Mouse (Mus musculus) heart, postnatal 10 days (tissue): ENCODE measurements around the gene Zfp512b. TPM values are rescaled to one million over a fixed set of nuclear protein-coding genes. Genes with fewer than 3 reads are reported as not detected.

Experiments used
- DNase-seq, 2 experiments: peaks; one replicate each; pipeline ENCODE4 v3.0.0; 2021
- intact Hi-C: fragments of 180-260 bp; cut with DNase I; formaldehyde crosslinking; loops from one replicate; pipeline ENCODE4 v1.15.1; 2025
- microRNA-seq, 2 experiments: library from miRNA; unstranded; fragments of <30 nt; microRNA quantifications; one replicate each; pipeline ENCODE4 v1.2.0; 2022
- total RNA-seq, 2 experiments: library from RNA; stranded (reverse); gene quantifications; 2 replicates each; pipeline ENCODE4 v1.2.3; 2021

Zfp512b gene
- total RNA-seq, 2 experiments from 2014 or later, result 31.2 to 39.5 TPM

DNA sequence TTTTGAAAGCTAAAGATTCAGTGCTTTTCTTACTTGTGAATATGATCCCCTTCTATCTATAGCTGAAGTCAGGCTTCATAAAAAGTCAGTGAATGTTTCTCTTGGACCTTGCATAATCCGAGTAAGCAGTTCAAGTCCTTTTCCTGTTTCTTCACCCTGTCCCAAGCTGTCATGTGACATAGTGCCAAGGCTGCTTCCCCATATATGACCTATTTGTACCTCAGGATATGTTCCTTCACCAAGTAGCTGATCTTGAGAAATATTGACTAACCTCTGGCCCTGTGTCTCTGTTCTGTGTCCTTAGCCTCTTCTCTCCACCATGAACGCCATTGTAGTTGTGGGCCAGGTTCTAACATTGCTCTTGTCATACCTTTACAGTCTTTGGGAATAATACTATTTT, 56.2 kb downstream of the Zfp512b start:
- intact Hi-C loops, result no loop called here

DNA sequence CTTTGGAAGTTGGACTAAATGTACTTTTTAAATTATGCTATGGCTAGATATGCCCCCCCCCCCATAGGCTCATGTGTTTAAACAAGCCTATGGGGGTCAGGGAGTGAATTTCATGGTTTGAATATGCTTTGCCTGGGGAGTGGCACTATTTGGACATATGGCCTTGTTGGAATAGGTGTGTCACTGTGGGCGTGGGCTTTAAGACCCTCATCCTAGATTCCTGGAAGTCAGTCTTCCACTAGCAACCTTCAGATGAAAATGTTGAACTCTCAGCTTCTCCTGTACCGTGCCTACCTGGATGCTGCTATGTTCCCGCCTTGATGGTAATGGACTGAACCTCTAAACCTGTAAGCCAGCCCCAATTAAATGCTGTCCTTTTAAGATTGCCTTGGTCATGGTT, 60.0 kb downstream of the Zfp512b start:
- intact Hi-C loops, result no loop called here

More for the DNA sequence above, 56.2 kb downstream of the Zfp512b start:
- DNase-seq, result no peak

More for the DNA sequence above, 60.0 kb downstream of the Zfp512b start:
- DNase-seq, result no peak

Small RNA genes within 50 kb of the gene (microRNA-seq; reads per million reads assigned to microRNA genes)
- gene Mir7006, result 0 reads per million in 2 experiments

Other genes with a start within 250 kb of the Zfp512b start
- gene Zgpat, start 227.9 kb downstream of the Zfp512b start, total RNA-seq, result 10 to 100 TPM; 19.6 to 19.7 TPM
- gene Arfrp1, start 227.4 kb downstream of the Zfp512b start, total RNA-seq, result 10 to 100 TPM; 38.3 to 40.4 TPM
- gene Lime1, start 212.7 kb downstream of the Zfp512b start, total RNA-seq, result 1 to 10 TPM; 9.3 to 9.9 TPM
- gene Zbtb46, start 133.4 kb downstream of the Zfp512b start, total RNA-seq, result 10 to 100 TPM; 14.8 to 15.9 TPM
- gene Abhd16b, start 99.6 kb downstream of the Zfp512b start, total RNA-seq, result not detected
- gene Tpd52l2, start 95.7 kb downstream of the Zfp512b start, total RNA-seq, result 10 to 100 TPM; 69.9 to 74.9 TPM
- 100 to 1,000 TPM in 1 of 2 experiments, 10 to 100 TPM in 1; 96.7 to 104 TPM for gene Dnajc5, start 72.3 kb downstream of the Zfp512b start, total RNA-seq
- gene Uckl1, start 7.9 kb downstream of the Zfp512b start, total RNA-seq, result 10 to 100 TPM; 43.3 to 47.1 TPM
- gene Prpf6, start 935 bp downstream of the Zfp512b start, total RNA-seq, result 10 to 100 TPM; 37.0 to 41.1 TPM
- gene Samd10, start 6.4 kb upstream of the Zfp512b start, total RNA-seq, result 1 to 10 TPM; 2.7 to 3.2 TPM
- not detected for gene Gm29797, start 64.2 kb upstream of the Zfp512b start, total RNA-seq
- gene Sox18, start 78.8 kb upstream of the Zfp512b start, total RNA-seq, result 100 to 1,000 TPM in 1 of 2 experiments, 10 to 100 TPM in 1; 91.5 to 103 TPM
- gene Tcea2, start 87.5 kb upstream of the Zfp512b start, total RNA-seq, result 10 to 100 TPM in 1 of 2 experiments, 1 to 10 TPM in 1; 8.6 to 10.7 TPM
- gene Rgs19, start 101.2 kb upstream of the Zfp512b start, total RNA-seq, result 10 to 100 TPM; 12.2 to 12.7 TPM
- gene Lkaaear1, start 105.6 kb upstream of the Zfp512b start, total RNA-seq, result not detected
- not detected for gene Oprl1, start 122.2 kb upstream of the Zfp512b start, total RNA-seq
- gene Myt1, start 170.5 kb upstream of the Zfp512b start, total RNA-seq, result not detected
- gene Pcmtd2, start 245.1 kb upstream of the Zfp512b start, total RNA-seq, result 10 to 100 TPM; 40.8 to 48.7 TPM